Comparison of ENCODE assay signal across 8 mouse cellular contexts in the genomic region with DNA sequence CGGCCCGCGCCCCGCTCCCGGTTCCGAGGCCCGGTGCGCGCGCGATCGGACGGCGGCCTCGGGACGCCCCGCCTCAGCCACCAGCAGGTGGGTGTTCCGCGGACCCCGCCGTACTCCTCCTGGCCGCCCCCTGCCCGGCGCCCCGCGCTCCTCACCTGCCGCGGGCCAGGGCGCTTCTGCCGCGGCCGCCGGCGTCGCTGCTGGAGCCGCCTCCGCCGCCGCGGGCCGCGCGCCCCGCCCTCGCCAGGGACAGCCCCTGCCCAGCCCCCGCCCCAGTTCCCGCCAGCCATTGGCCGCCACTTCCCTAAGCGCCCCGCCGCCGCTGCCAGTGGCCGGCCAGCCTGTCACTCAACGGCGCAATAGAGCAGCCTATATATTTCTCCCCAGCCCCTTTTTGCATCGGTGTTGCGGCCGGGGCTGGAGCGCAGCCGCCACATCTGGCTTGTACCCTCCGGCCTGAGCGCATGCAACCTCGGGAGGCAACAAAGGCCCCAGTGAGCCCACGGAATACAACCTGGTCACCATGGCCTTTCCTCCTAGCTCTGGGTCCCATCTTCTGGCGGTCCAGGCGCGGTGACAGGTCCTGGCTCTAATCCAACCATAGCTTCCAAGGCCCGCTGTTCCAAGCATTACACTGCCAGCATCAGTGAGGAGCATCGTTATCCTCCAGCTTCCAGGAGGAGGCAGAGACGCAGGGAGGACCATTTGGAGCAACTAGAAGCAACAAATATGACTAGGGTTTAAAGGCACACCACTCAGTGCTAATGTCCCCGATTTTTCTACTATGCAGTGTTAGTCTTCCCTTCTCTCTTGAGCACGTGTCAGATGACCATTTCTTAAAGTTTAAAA. TPM values are rescaled to one million over a fixed set of nuclear protein-coding genes. Genes with fewer than 3 reads are reported as not detected.
A peak's percentile ranks its signal among the peaks of the same experiment; 100 is the strongest.
DNase-seq lines count a peak whose midpoint lies in the region; ATAC-seq and TF ChIP-seq lines count a peak whose summit lies in the region.

Mgat4a (minus strand) TSS at position 207 of the 849 bp plus-strand sequence.

- dilution Hi-C loops in CH12.LX (cut with MboI; ENCODE audit: extremely low pct_ligation_motif_present, extremely low pct_unique_long_range_greater_than_20kb, low sequenced_read_pairs), result no loop called here

- WGBS in forebrain, embryonic 13.5 days, result under 1% methylated on average over 58 of the region's 72 CpGs
- WGBS in liver, embryonic 15.5 days (ENCODE audit: insufficient replicate concordance), result 2% methylated on average over 52 of the region's 72 CpGs
- WGBS in neural tube, embryonic 12.5 days, result 1% methylated on average over 46 of the region's 72 CpGs
- WGBS in stomach, postnatal 0 days, result 2% methylated on average over 34 of the region's 72 CpGs

- DNase-seq in CH12.LX (ENCODE audit: extremely low read depth), result peak; percentile 86
- peak; percentile 80 for DNase-seq in c-Kit-positive CD71-negative TER-119-negative erythroid progenitor cells, embryonic 14.5 days (ENCODE audit: low read depth)
- peak; percentile 92 to 94 for DNase-seq in heart, postnatal 10 days
- peak; percentile 95 to 97 for DNase-seq in kidney, postnatal 4 days
- peak; percentile 95 for DNase-seq in stomach, postnatal 0 days (ENCODE audit: low spot score)

- peak; percentile 100 for ATAC-seq in forebrain, embryonic 13.5 days
- peak; percentile 97 for ATAC-seq in liver, embryonic 15.5 days (ENCODE audit: insufficient read depth)
- ATAC-seq in neural tube, embryonic 12.5 days (ENCODE audit: low FRiP score, low read depth), result peak; percentile 100
- ATAC-seq in stomach, postnatal 0 days (ENCODE audit: low FRiP score, low TSS enrichment), result peak; percentile 98

- in situ Hi-C loops in CH12.LX (cut with MboI; ENCODE audit: low pct_ligation_motif_present, low pct_unique_long_range_greater_than_20kb, low sequenced_read_pairs), result loop anchor here (5.0 kb wide), 1 partner anchor 91 kb away; no protein-coding TSS in a partner anchor

- peaks cover 7% of the 10 kb centered on the region for H3K27me3 ChIP-seq in CH12.LX (replicated peaks)
- peaks cover 15% of the 10 kb centered on the region for H3K27me3 ChIP-seq in forebrain, embryonic 13.5 days
- H3K27me3 ChIP-seq in liver, embryonic 15.5 days, result peaks cover 45% of the 10 kb centered on the region
- H3K27me3 ChIP-seq in neural tube, embryonic 12.5 days (replicated peaks), result peaks cover 6% of the 10 kb centered on the region
- no peaks in the 10 kb centered on the region for H3K27me3 ChIP-seq in stomach, postnatal 0 days (ENCODE audit: control insufficient read depth, insufficient read depth, low read length)

- H3K9me3 ChIP-seq in CH12.LX (replicated peaks; ENCODE audit: low read length), result no peaks in the 10 kb centered on the region
- H3K9me3 ChIP-seq in forebrain, embryonic 13.5 days (replicated peaks), result no peaks in the 10 kb centered on the region
- no peaks in the 10 kb centered on the region for H3K9me3 ChIP-seq in liver, embryonic 15.5 days (replicated peaks)
- H3K9me3 ChIP-seq in neural tube, embryonic 12.5 days, result no peaks in the 10 kb centered on the region
- no peaks in the 10 kb centered on the region for H3K9me3 ChIP-seq in stomach, postnatal 0 days (ENCODE audit: control insufficient read depth, low read length)

- intact Hi-C loops in heart, postnatal 10 days (cut with DNase I), result loop anchor here (1.0 to 5.0 kb wide), 2 partner anchors 69 to 92 kb away; no protein-coding TSS in a partner anchor

- TF ChIP-seq POLR2A in CH12.LX (IDR thresholded peaks at IDR 0.05; ENCODE audit: low read depth, low read length), result peak; percentile 99

- H3K4me1 ChIP-seq in CH12.LX (ENCODE audit: control insufficient read depth in 1 of 2, insufficient read depth in 2 of 2), result peaks cover 8 to 38% of the 10 kb centered on the region in 2 experiments
- H3K4me1 ChIP-seq in forebrain, embryonic 13.5 days, result peaks cover 5% of the 10 kb centered on the region; the same call in 1 of the 2 replicates
- peaks cover 14% of the 10 kb centered on the region for H3K4me1 ChIP-seq in liver, embryonic 15.5 days (replicated peaks)
- peaks cover 4% of the 10 kb centered on the region; the same call in 1 of the 2 replicates for H3K4me1 ChIP-seq in neural tube, embryonic 12.5 days
- H3K4me1 ChIP-seq in stomach, postnatal 0 days (replicated peaks; ENCODE audit: control insufficient read depth, insufficient read depth), result no peaks in the 10 kb centered on the region

- H3K4me2 ChIP-seq in CH12.LX (ENCODE audit: insufficient read depth, low read depth, poor library complexity, severe bottlenecking), result peak within 1 kb of the TSS; percentile 81
- peak within 1 kb of the TSS; percentile 92 for H3K4me2 ChIP-seq in forebrain, embryonic 13.5 days
- peak within 1 kb of the TSS; percentile 94 for H3K4me2 ChIP-seq in liver, embryonic 15.5 days
- H3K4me2 ChIP-seq in neural tube, embryonic 12.5 days (replicated peaks), result peak within 1 kb of the TSS; percentile 97
- H3K4me2 ChIP-seq in stomach, postnatal 0 days (replicated peaks; ENCODE audit: low read depth), result peak within 1 kb of the TSS; percentile 96

- peaks cover 33% of the 10 kb centered on the region for H3K79me2 ChIP-seq in CH12.LX (replicated peaks; ENCODE audit: control insufficient read depth, extremely low read depth, insufficient read depth, poor library complexity, severe bottlenecking)

- H3K9ac ChIP-seq in CH12.LX (ENCODE audit: insufficient read depth, low read depth), result peak within 1 kb of the TSS; percentile 94
- H3K9ac ChIP-seq in forebrain, embryonic 13.5 days, result peak within 1 kb of the TSS; percentile 80
- H3K9ac ChIP-seq in liver, embryonic 15.5 days, result peak within 1 kb of the TSS; percentile 60
- peak within 1 kb of the TSS; percentile 74 for H3K9ac ChIP-seq in neural tube, embryonic 12.5 days
- H3K9ac ChIP-seq in stomach, postnatal 0 days (ENCODE audit: low read length), result peak within 1 kb of the TSS; percentile 83

- TF ChIP-seq EP300 in CH12.LX (IDR thresholded peaks at IDR 0.05; ENCODE audit: low read length), result no peak
- no peak for TF ChIP-seq EP300 in stomach, postnatal 0 days (optimal IDR thresholded peaks at IDR 0.05)

- H3K4me3 ChIP-seq in CH12.LX (replicated peaks in 1 of 3; ENCODE audit: low read depth in 2 of 3, low read length in 2 of 3, poor library complexity in 1 of 3), result peak within 1 kb of the TSS; percentile 71 to 98 (median 77)
- peak within 1 kb of the TSS; percentile 69 for H3K4me3 ChIP-seq in forebrain, embryonic 13.5 days
- peak within 1 kb of the TSS; percentile 67 for H3K4me3 ChIP-seq in liver, embryonic 15.5 days (replicated peaks)
- H3K4me3 ChIP-seq in neural tube, embryonic 12.5 days, result peak within 1 kb of the TSS; percentile 70
- peak within 1 kb of the TSS; percentile 87 for H3K4me3 ChIP-seq in stomach, postnatal 0 days (ENCODE audit: low read depth, low read length)

- TF ChIP-seq RAD21 in CH12.LX (IDR thresholded peaks at IDR 0.05; ENCODE audit: low read depth, low read length), result no peak

- H3K27ac ChIP-seq in CH12.LX (ENCODE audit: insufficient read depth, low read depth), result peak within 1 kb of the TSS; percentile 20; the same call in 1 of the 2 replicates
- peak within 1 kb of the TSS; percentile 77 for H3K27ac ChIP-seq in forebrain, embryonic 13.5 days
- H3K27ac ChIP-seq in liver, embryonic 15.5 days (replicated peaks), result no peak within 1 kb of the TSS
- H3K27ac ChIP-seq in neural tube, embryonic 12.5 days, result no peak within 1 kb of the TSS
- H3K27ac ChIP-seq in stomach, postnatal 0 days (replicated peaks), result peak within 1 kb of the TSS; percentile 78

- peaks cover 0 to 2% of the 10 kb centered on the region in 2 experiments for H3K36me3 ChIP-seq in CH12.LX (replicated peaks in 1 of 2; ENCODE audit: control insufficient read depth in 1 of 2, insufficient read depth in 1 of 2, low read length in 1 of 2)
- no peaks in the 10 kb centered on the region for H3K36me3 ChIP-seq in forebrain, embryonic 13.5 days (ENCODE audit: poor library complexity, severe bottlenecking)
- H3K36me3 ChIP-seq in liver, embryonic 15.5 days (replicated peaks), result no peaks in the 10 kb centered on the region
- no peaks in the 10 kb centered on the region for H3K36me3 ChIP-seq in neural tube, embryonic 12.5 days
- H3K36me3 ChIP-seq in stomach, postnatal 0 days (ENCODE audit: control insufficient read depth, insufficient read depth, low read length), result no peaks in the 10 kb centered on the region

- no peak for TF ChIP-seq CTCF in CH12.LX (conservative IDR thresholded peaks at IDR 0.05 in 1 of 2, IDR thresholded peaks at IDR 0.05 in 1 of 2; ENCODE audit: low read depth in 2 of 2, low read length in 2 of 2)
- peak; percentile 17; the same call in 1 of the 2 replicates for TF ChIP-seq CTCF in stomach, postnatal 0 days (IDR thresholded peaks at IDR 0.05; ENCODE audit: low read depth)

TF ChIP-seq in CH12.LX, 34 proteins besides CTCF, POLR2A, EP300 and RAD21 (continues in another document):
- TF ChIP-seq JUND (conservative IDR thresholded peaks at IDR 0.05; ENCODE audit: low read depth, low read length), result no peak
- no peak for TF ChIP-seq ZKSCAN1 (IDR thresholded peaks at IDR 0.05; ENCODE audit: borderline replicate concordance, low read depth, low read length)
- TF ChIP-seq ETS1 (conservative IDR thresholded peaks at IDR 0.05; ENCODE audit: low read depth, low read length), result no peak
- no peak for TF ChIP-seq ZC3H11A (IDR thresholded peaks at IDR 0.05; ENCODE audit: low read depth, low read length)
- TF ChIP-seq BHLHE40 (IDR thresholded peaks at IDR 0.05; ENCODE audit: low read depth, low read length), result no peak; the same call in 1 of the 2 replicates
- TF ChIP-seq JUN (IDR thresholded peaks at IDR 0.05; ENCODE audit: insufficient read depth, low read depth, low read length), result no peak
- TF ChIP-seq CHD2 (IDR thresholded peaks at IDR 0.05; ENCODE audit: low read length), result peak; percentile 82
- TF ChIP-seq MAX (IDR thresholded peaks at IDR 0.05; ENCODE audit: low read length), result peak; percentile 7
- no peak for TF ChIP-seq HCFC1 (IDR thresholded peaks at IDR 0.05; ENCODE audit: low read depth, low read length)
- peak; percentile 60; the same call in 1 of the 2 replicates for TF ChIP-seq MAZ (IDR thresholded peaks at IDR 0.05; ENCODE audit: low read depth, low read length)
- no peak for TF ChIP-seq IRF4 (IDR thresholded peaks at IDR 0.05; ENCODE audit: low read depth, low read length)
- no peak for TF ChIP-seq MAFK (IDR thresholded peaks at IDR 0.05; ENCODE audit: insufficient replicate concordance, low read length)
- no peak for TF ChIP-seq RCOR1 (conservative IDR thresholded peaks at IDR 0.05; ENCODE audit: low read depth, low read length)

RNA-seq across cellular contexts. Expression of gene Mgat4a, which starts in this region (rescaled TPM):
- total RNA-seq in CH12.LX (2012; rRNA removed), result 23.2 and 25.1 TPM in 2 replicates
- 22.9 and 25.4 TPM in 2 replicates for total RNA-seq in CH12.LX (2014; rRNA removed)
- polyA plus RNA-seq in CH12.LX (2012; ENCODE audit: insufficient read length, low read depth), result 19.9 and 22.3 TPM in 2 replicates
- 5.0 and 6.9 TPM in 2 replicates for polyA plus RNA-seq in forebrain, embryonic 13.5 days (2015; fragmentation: Nextera tagmentation; extraction: Ambion mirVana)
- 10 to 100 TPM; 17.3 to 18.0 TPM for total RNA-seq in heart, postnatal 10 days (2021)
- 1.1 and 1.2 TPM in 2 replicates for polyA plus RNA-seq in liver, embryonic 15.5 days (2015; fragmentation: Nextera tagmentation; extraction: Ambion mirVana)
- polyA plus RNA-seq in neural tube, embryonic 12.5 days (2016; fragmentation: Nextera tagmentation; extraction: Ambion mirVana), result 3.8 and 4.2 TPM in 2 replicates
- 13.7 and 13.8 TPM in 2 replicates for polyA plus RNA-seq in stomach, postnatal 0 days (2015; fragmentation: Nextera tagmentation; extraction: Ambion mirVana)

Comparison
In these comparisons a context has a peak if more than half of its experiments do, and no peak if none do; other contexts are left out.
1. H3K27ac ChIP-seq: peak in CH12.LX (single experiment), forebrain, embryonic 13.5 days (single experiment) and stomach, postnatal 0 days (single experiment); none in liver, embryonic 15.5 days (single experiment) and neural tube, embryonic 12.5 days (single experiment).
2. Peak in every context shown above with its lines, with median percentiles within 50 percentile points of each other: DNase-seq, H3K4me2 ChIP-seq, H3K4me3 ChIP-seq, H3K9ac ChIP-seq and ATAC-seq.